Comparison of ENCODE assay signal across 10 mouse cellular contexts in genomic region chr16:94624871-94625270, GRCm38 (mm10). TPM values are rescaled to one million over a fixed set of nuclear protein-coding genes. Genes with fewer than 3 reads are reported as not detected.
DNase-seq lines count a peak whose midpoint lies in the region; ATAC-seq and TF ChIP-seq lines count a peak whose summit lies in the region.
"Had no signal": no experiment of that assay in that cellular context is flagged by ENCODE, and none has a peak within 500 bp of the region (broad histone marks: within the 10 kb centered on the region; RNA-seq: fewer than 3 reads in every experiment).

No protein-coding gene starts in this region.

- H3K9ac ChIP-seq in limb, embryonic 12.5 days (replicated peaks) = no peak overlapping the region
- no peak overlapping the region for H3K9ac ChIP-seq in limb, embryonic 14.5 days (ENCODE audit: low read depth, low read length, severe bottlenecking)
- H3K9ac ChIP-seq: embryonic facial prominence, embryonic 15.5 days had no signal

- no peaks in the 10 kb centered on the region for H3K9me3 ChIP-seq in limb, embryonic 12.5 days
- H3K9me3 ChIP-seq in limb, embryonic 10.5 days (replicated peaks) = no peaks in the 10 kb centered on the region
- no peaks in the 10 kb centered on the region for H3K9me3 ChIP-seq in limb, embryonic 14.5 days (ENCODE audit: control insufficient read depth, low read length)
- H3K9me3 ChIP-seq: embryonic facial prominence, embryonic 15.5 days had no signal

- WGBS in limb, embryonic 12.5 days = 86% methylated on average over 4 of the region's 4 CpGs
- 86% methylated on average over 4 of the region's 4 CpGs for WGBS in limb, embryonic 10.5 days
- 77% methylated on average over 4 of the region's 4 CpGs for WGBS in limb, embryonic 14.5 days

- H3K27me3 ChIP-seq in limb, embryonic 12.5 days = no peaks in the 10 kb centered on the region
- no peaks in the 10 kb centered on the region for H3K27me3 ChIP-seq in limb, embryonic 10.5 days (ENCODE audit: low read depth, poor library complexity, severe bottlenecking)
- H3K27me3 ChIP-seq in limb, embryonic 14.5 days (ENCODE audit: control insufficient read depth, insufficient read depth, low read length) = no peaks in the 10 kb centered on the region
- H3K27me3 ChIP-seq: embryonic facial prominence, embryonic 15.5 days had no signal

- ATAC-seq in limb, embryonic 12.5 days (ENCODE audit: insufficient number of reproducible peaks, insufficient read depth, low FRiP score, low TSS enrichment, low read depth) = no peak
- 0 out of 2 replicates have a peak, but pooled peaks have one; percentile 15 for ATAC-seq in limb, embryonic 14.5 days (ENCODE audit: low FRiP score, low read depth)

- H3K4me2 ChIP-seq in limb, embryonic 12.5 days = no peak overlapping the region
- no peak overlapping the region for H3K4me2 ChIP-seq in limb, embryonic 14.5 days (replicated peaks; ENCODE audit: low read depth, low read length, severe bottlenecking)
- H3K4me2 ChIP-seq: embryonic facial prominence, embryonic 15.5 days had no signal

- no peak for TF ChIP-seq POLR2A in limb, embryonic 14.5 days (IDR thresholded peaks at IDR 0.05; ENCODE audit: borderline replicate concordance, extremely low read depth, insufficient read depth, insufficient read length)

- DNase-seq in adrenal gland, adult 2 months = peak; percentile 79
- DNase-seq in adrenal gland, postnatal 4 days (ENCODE audit: low spot score in 2 of 2) = no peak
- no peak for DNase-seq in limb, embryonic 10.5 days (ENCODE audit: low spot score)
- DNase-seq in cerebellum, adult 8-10 months = peak; percentile 52
- peak; percentile 15 for DNase-seq in limb, embryonic 14.5 days (ENCODE audit: low spot score)
- no peak for DNase-seq in B cell, adult 2 months
- no peak for DNase-seq in spleen, adult 18-20 months

- 0 out of 2 replicates have a peak overlapping the region, but pooled peaks have one; percentile 7 for H3K27ac ChIP-seq in limb, embryonic 12.5 days
- H3K27ac ChIP-seq in limb, embryonic 10.5 days = no peak overlapping the region
- no peak overlapping the region for H3K27ac ChIP-seq in limb, embryonic 14.5 days (replicated peaks; ENCODE audit: low read depth, low read length)
- H3K27ac ChIP-seq: embryonic facial prominence, embryonic 15.5 days; macrophage had no signal

- H3K36me3 ChIP-seq in limb, embryonic 12.5 days = peaks cover 9% of the 10 kb centered on the region; the same call in 1 of the 2 replicates
- H3K36me3 ChIP-seq in limb, embryonic 10.5 days = peaks cover 23% of the 10 kb centered on the region
- H3K36me3 ChIP-seq in limb, embryonic 14.5 days (ENCODE audit: control insufficient read depth, insufficient read depth, low read length) = peaks cover 10% of the 10 kb centered on the region

- H3K4me3 ChIP-seq in limb, embryonic 12.5 days (replicated peaks) = no peak overlapping the region
- no peak overlapping the region for H3K4me3 ChIP-seq in limb, embryonic 10.5 days
- H3K4me3 ChIP-seq in limb, embryonic 14.5 days (replicated peaks; ENCODE audit: low read length) = no peak overlapping the region
- H3K4me3 ChIP-seq: embryonic facial prominence, embryonic 15.5 days had no signal

- H3K4me1 ChIP-seq in limb, embryonic 12.5 days (replicated peaks) = peaks cover 18% of the 10 kb centered on the region
- peaks cover 9% of the 10 kb centered on the region; the same call in 1 of the 2 replicates for H3K4me1 ChIP-seq in limb, embryonic 10.5 days
- H3K4me1 ChIP-seq in limb, embryonic 14.5 days (ENCODE audit: control insufficient read depth, insufficient read depth, low read length) = peaks cover 2% of the 10 kb centered on the region; the same call in 1 of the 2 replicates

RNA-seq across cellular contexts. Expression of gene Dyrk1a, which starts 55.1 kb away (rescaled TPM):
- 10 to 100 TPM; 60.5 to 97.8 TPM for total RNA-seq in adrenal gland, adult 2 months (2021)
- 20.5 and 32.0 TPM in 2 replicates for polyA plus RNA-seq in adrenal gland, adult 2 months (2012; rRNA removed)
- total RNA-seq in adrenal gland, postnatal 4 days (2021) = 10 to 100 TPM; 86.3 to 92.5 TPM
- polyA plus RNA-seq in limb, embryonic 12.5 days (2016; fragmentation: Nextera tagmentation; extraction: Ambion mirVana) = 9.8 and 11.6 TPM in 2 replicates
- polyA plus RNA-seq in limb, embryonic 10.5 days (2016; fragmentation: Nextera tagmentation; extraction: Ambion mirVana) = 8.2 and 8.9 TPM in 2 replicates
- 35.0 and 45.1 TPM in 2 replicates for polyA plus RNA-seq in limb, embryonic 14.5 days (2012; rRNA removed)
- polyA plus RNA-seq in limb, embryonic 14.5 days (2014; fragmentation: Nextera tagmentation; extraction: Ambion mirVana) = 12.3 and 15.1 TPM in 2 replicates

Comparison
In these comparisons a context has a peak if more than half of its experiments do, and no peak if none do; other contexts are left out.
1. DNase-seq: peak in adrenal gland, adult 2 months (single experiment), cerebellum, adult 8-10 months (single experiment) and limb, embryonic 14.5 days (single experiment); none in adrenal gland, postnatal 4 days (0 of 2), limb, embryonic 10.5 days (single experiment), B cell, adult 2 months (0 of 2) and spleen, adult 18-20 months (0 of 2).